Mouse (Mus musculus): ENCODE measurements around the gene Mgat4a. TPM values are rescaled to one million over a fixed set of nuclear protein-coding genes. Genes with fewer than 3 reads are reported as not detected.
A peak's percentile ranks its signal among the peaks of the same experiment; 100 is the strongest.

Gene Mgat4a
- polyA plus RNA-seq, 2 experiments, result 6.8 to 9.0 TPM

- WGBS, result 75% methylated on average over 3 of the region's 3 CpGs
- no peak for ATAC-seq (ENCODE audit: low FRiP score, low read depth)
These were observed 30.6 kb downstream of the Mgat4a start for GRCm38 (mm10) chr1:37510193-37510592.

GRCm38 (mm10) chr1:37509437-37509836 is 31.4 kb downstream of the Mgat4a start:
- no peaks in the 10 kb centered on the region for H3K36me3 ChIP-seq (ENCODE audit: control insufficient read depth, insufficient read depth, low read length)
- WGBS, result 80% methylated on average over 5 of the region's 5 CpGs
- DNase-seq (ENCODE audit: low spot score) (no peak), ATAC-seq (ENCODE audit: low FRiP score, low read depth) (no peak)
- no peaks in the 10 kb centered on the region for H3K27me3 ChIP-seq (ENCODE audit: control insufficient read depth, insufficient read depth, low read length)
- peaks cover 6% of the 10 kb centered on the region; the same call in 1 of the 2 replicates for H3K9me3 ChIP-seq (ENCODE audit: control insufficient read depth, low read length)
- H3K4me2 ChIP-seq (replicated peaks; ENCODE audit: low read depth, low read length, severe bottlenecking), result no peak overlapping the region
- no peak overlapping the region for H3K4me3 ChIP-seq (replicated peaks; ENCODE audit: low read length)
- H3K4me1 ChIP-seq (ENCODE audit: control insufficient read depth, insufficient read depth, low read length), result peaks cover 23% of the 10 kb centered on the region
- TF ChIP-seq POLR2A (IDR thresholded peaks at IDR 0.05; ENCODE audit: borderline replicate concordance, extremely low read depth, insufficient read depth, insufficient read length), result no peak
- H3K9ac ChIP-seq (ENCODE audit: low read depth, low read length, severe bottlenecking), result no peak overlapping the region
- H3K27ac ChIP-seq (replicated peaks; ENCODE audit: low read depth, low read length), result no peak overlapping the region

More at GRCm38 (mm10) chr1:37510193-37510592, 30.6 kb downstream of the Mgat4a start:
- H3K9me3 ChIP-seq (ENCODE audit: control insufficient read depth, low read length), result peaks cover 6% of the 10 kb centered on the region; the same call in 1 of the 2 replicates
- TF ChIP-seq POLR2A (IDR thresholded peaks at IDR 0.05; ENCODE audit: borderline replicate concordance, extremely low read depth, insufficient read depth, insufficient read length), result no peak
- no peak overlapping the region for H3K4me2 ChIP-seq (replicated peaks; ENCODE audit: low read depth, low read length, severe bottlenecking)
- H3K27me3 ChIP-seq (ENCODE audit: control insufficient read depth, insufficient read depth, low read length), result no peaks in the 10 kb centered on the region
- no peak for DNase-seq (ENCODE audit: low spot score)
- H3K36me3 ChIP-seq (ENCODE audit: control insufficient read depth, insufficient read depth, low read length), result no peaks in the 10 kb centered on the region
- H3K4me3 ChIP-seq (replicated peaks; ENCODE audit: low read length), result no peak overlapping the region
- no peak overlapping the region for H3K9ac ChIP-seq (ENCODE audit: low read depth, low read length, severe bottlenecking)
- peaks cover 18% of the 10 kb centered on the region for H3K4me1 ChIP-seq (ENCODE audit: control insufficient read depth, insufficient read depth, low read length)
- no peak overlapping the region for H3K27ac ChIP-seq (replicated peaks; ENCODE audit: low read depth, low read length)

- ATAC-seq (ENCODE audit: low FRiP score, low read depth) (no peak), DNase-seq (ENCODE audit: low spot score) (no peak)
- Histone ChIP-seq H3K4me3 (replicated peaks; ENCODE audit: low read length) (no peak overlapping the region), H3K9me3 (ENCODE audit: control insufficient read depth, low read length) (peaks cover 6% of the 10 kb centered on the region; the same call in 1 of the 2 replicates), H3K4me2 (replicated peaks; ENCODE audit: low read depth, low read length, severe bottlenecking) (no peak overlapping the region), H3K4me1 (ENCODE audit: control insufficient read depth, insufficient read depth, low read length) (peaks cover 7% of the 10 kb centered on the region), H3K27ac (replicated peaks; ENCODE audit: low read depth, low read length) (0 out of 2 replicates have a peak overlapping the region, but pooled peaks have one; percentile 45), H3K36me3 (ENCODE audit: control insufficient read depth, insufficient read depth, low read length) (no peaks in the 10 kb centered on the region), H3K9ac (ENCODE audit: low read depth, low read length, severe bottlenecking) (no peak overlapping the region), H3K27me3 (ENCODE audit: control insufficient read depth, insufficient read depth, low read length) (no peaks in the 10 kb centered on the region)
- TF ChIP-seq POLR2A (IDR thresholded peaks at IDR 0.05; ENCODE audit: borderline replicate concordance, extremely low read depth, insufficient read depth, insufficient read length), result no peak
- WGBS, result 88% methylated on average over 9 of the region's 9 CpGs
These were observed 35.5 kb downstream of the Mgat4a start for GRCm38 (mm10) chr1:37505348-37505730.

GRCm38 (mm10) chr1:37504716-37505347 is 36.0 kb downstream of the Mgat4a start:
- WGBS, result 35% methylated on average over 10 of the region's 10 CpGs
- peaks cover 6% of the 10 kb centered on the region; the same call in 1 of the 2 replicates for H3K9me3 ChIP-seq (ENCODE audit: control insufficient read depth, low read length)
- no peaks in the 10 kb centered on the region for H3K27me3 ChIP-seq (ENCODE audit: control insufficient read depth, insufficient read depth, low read length)
- DNase-seq (ENCODE audit: low spot score) (no peak), ATAC-seq (ENCODE audit: low FRiP score, low read depth) (peak; percentile 32; the same call in 1 of the 2 replicates)
- H3K36me3 ChIP-seq (ENCODE audit: control insufficient read depth, insufficient read depth, low read length), result no peaks in the 10 kb centered on the region
- peak overlapping the region; percentile 45; the same call in 1 of the 2 replicates for H3K27ac ChIP-seq (replicated peaks; ENCODE audit: low read depth, low read length)
- no peak overlapping the region for H3K4me3 ChIP-seq (replicated peaks; ENCODE audit: low read length)
- H3K4me1 ChIP-seq (ENCODE audit: control insufficient read depth, insufficient read depth, low read length), result peaks cover 7% of the 10 kb centered on the region
- H3K9ac ChIP-seq (ENCODE audit: low read depth, low read length, severe bottlenecking), result no peak overlapping the region
- H3K4me2 ChIP-seq (replicated peaks; ENCODE audit: low read depth, low read length, severe bottlenecking), result no peak overlapping the region
- TF ChIP-seq POLR2A (IDR thresholded peaks at IDR 0.05; ENCODE audit: borderline replicate concordance, extremely low read depth, insufficient read depth, insufficient read length), result no peak

GRCm38 (mm10) chr1:37503656-37504055 is 37.2 kb downstream of the Mgat4a start:
- no peaks in the 10 kb centered on the region for H3K36me3 ChIP-seq (ENCODE audit: control insufficient read depth, insufficient read depth, low read length)
- no peak for ATAC-seq (ENCODE audit: low FRiP score, low read depth)
- TF ChIP-seq POLR2A (IDR thresholded peaks at IDR 0.05; ENCODE audit: borderline replicate concordance, extremely low read depth, insufficient read depth, insufficient read length), result no peak

More at GRCm38 (mm10) chr1:37503656-37504055, 37.2 kb downstream of the Mgat4a start:
- Histone ChIP-seq H3K4me2 (replicated peaks; ENCODE audit: low read depth, low read length, severe bottlenecking) (no peak overlapping the region), H3K4me3 (replicated peaks; ENCODE audit: low read length) (no peak overlapping the region), H3K4me1 (ENCODE audit: control insufficient read depth, insufficient read depth, low read length) (peaks cover 7% of the 10 kb centered on the region), H3K27ac (replicated peaks; ENCODE audit: low read depth, low read length) (no peak overlapping the region), H3K27me3 (ENCODE audit: control insufficient read depth, insufficient read depth, low read length) (no peaks in the 10 kb centered on the region), H3K9ac (ENCODE audit: low read depth, low read length, severe bottlenecking) (no peak overlapping the region), H3K9me3 (ENCODE audit: control insufficient read depth, low read length) (peaks cover 6% of the 10 kb centered on the region; the same call in 1 of the 2 replicates)
- DNase-seq (ENCODE audit: low spot score), result no peak
- 58% methylated on average over 4 of the region's 4 CpGs for WGBS

Data from limb, embryonic 14.5 days (tissue).